Mouse (Mus musculus) myocyte (in vitro differentiated cells): ENCODE data around the gene Wdr27.

ENCODE experiments used
- E2F4 ChIP-seq: IDR thresholded peaks from one replicate; pipeline ENCODE4 v1.6.1; 2011; ENCODE audit warnings: mild to moderate bottlenecking, control low read depth, moderate library complexity; ENCODE audit not compliant: insufficient read depth
- MAX ChIP-seq: IDR thresholded peaks from one replicate; pipeline ENCODE4 v1.6.1; 2011; ENCODE audit warnings: low read depth, mild to moderate bottlenecking, control low read depth
- POLR2A ChIP-seq: IDR thresholded peaks from one replicate; pipeline ENCODE4 v1.6.1; 2011; ENCODE audit warnings: low read depth, mild to moderate bottlenecking, control low read depth, moderate library complexity; ENCODE audit not compliant: insufficient read length
- SRF ChIP-seq: IDR thresholded peaks from one replicate; pipeline ENCODE4 v1.6.1; 2011; ENCODE audit warnings: low read depth; ENCODE audit not compliant: control insufficient read depth, insufficient read length
- TCF12 ChIP-seq: IDR thresholded peaks from one replicate; pipeline ENCODE4 v1.6.1; 2011; ENCODE audit warnings: mild to moderate bottlenecking, control low read depth; ENCODE audit not compliant: poor library complexity, insufficient read depth, severe bottlenecking

DNA sequence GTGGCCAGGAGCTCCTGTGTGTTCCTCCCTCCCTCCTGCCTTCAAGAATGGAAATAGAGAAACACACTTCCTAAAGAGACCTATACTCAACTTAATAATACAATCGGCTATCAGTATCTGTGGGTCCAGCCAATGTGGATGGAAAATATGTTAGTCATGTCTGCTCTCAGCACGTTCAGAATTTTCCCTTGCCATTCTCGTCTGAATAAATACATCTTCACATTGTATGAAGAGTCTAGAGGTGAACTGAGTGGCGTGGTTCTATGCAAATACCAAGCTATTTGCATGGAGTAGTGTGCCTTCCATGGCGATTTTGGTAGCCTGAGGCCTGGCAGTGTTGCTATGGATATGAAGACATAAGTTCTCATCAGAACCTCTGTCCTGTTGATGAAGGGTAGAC lies 172.6 kb downstream of the Wdr27 start:
- TF ChIP-seq E2F4: no peak
- TF ChIP-seq TCF12: no peak
- no peak for TF ChIP-seq POLR2A
- no peak for TF ChIP-seq MAX
- no peak for TF ChIP-seq SRF
